Mouse (Mus musculus) myocyte (in vitro differentiated cells): Measurements from ENCODE around the gene Flt3.

Experiments
- CEBPB ChIP-seq: IDR thresholded peaks from 2 replicates; pipeline ENCODE4 v1.6.1; 2011; ENCODE audit warnings: mild to moderate bottlenecking, moderate library complexity; ENCODE audit not compliant: poor library complexity, insufficient read depth, severe bottlenecking
- E2F4 ChIP-seq: IDR thresholded peaks from one replicate; pipeline ENCODE4 v1.6.1; 2011; ENCODE audit warnings: mild to moderate bottlenecking, control low read depth, moderate library complexity; ENCODE audit not compliant: insufficient read depth
- MAX ChIP-seq: IDR thresholded peaks from one replicate; pipeline ENCODE4 v1.6.1; 2011; ENCODE audit warnings: low read depth, mild to moderate bottlenecking, control low read depth
- MYOD1 ChIP-seq, 3 experiments: IDR thresholded peaks; one replicate each; pipeline ENCODE4 v1.6.1; 2011; ENCODE audit warnings: control low read depth in 2 of 3, low read depth in 2 of 3, mild to moderate bottlenecking in 2 of 3, moderate library complexity in 1 of 3; ENCODE audit not compliant: insufficient read length in 2 of 3, control insufficient read depth in 1 of 3
- MYOG ChIP-seq, 3 experiments: IDR thresholded peaks; one replicate each; pipeline ENCODE4 v1.6.1; 2011; ENCODE audit warnings: control low read depth in 2 of 3, low read depth in 2 of 3, mild to moderate bottlenecking in 2 of 3; ENCODE audit not compliant: insufficient read length in 2 of 3, control insufficient read depth in 1 of 3, insufficient read depth in 1 of 3
- POLR2A ChIP-seq: IDR thresholded peaks from one replicate; pipeline ENCODE4 v1.6.1; 2011; ENCODE audit warnings: low read depth, mild to moderate bottlenecking, control low read depth, moderate library complexity; ENCODE audit not compliant: insufficient read length
- POLR2AphosphoS2 ChIP-seq: IDR thresholded peaks from one replicate; pipeline ENCODE4 v1.6.1; 2011; ENCODE audit warnings: low read depth, control low read depth; ENCODE audit not compliant: insufficient read length
- REST ChIP-seq: IDR thresholded peaks from one replicate; pipeline ENCODE4 v1.6.1; 2011; ENCODE audit warnings: mild to moderate bottlenecking, control low read depth, moderate library complexity; ENCODE audit not compliant: insufficient read depth, insufficient read length
- TCF12 ChIP-seq: IDR thresholded peaks from one replicate; pipeline ENCODE4 v1.6.1; 2011; ENCODE audit warnings: mild to moderate bottlenecking, control low read depth; ENCODE audit not compliant: poor library complexity, insufficient read depth, severe bottlenecking
- TCF3 ChIP-seq: IDR thresholded peaks from one replicate; pipeline ENCODE4 v1.6.1; 2011; ENCODE audit warnings: low read depth, control low read depth; ENCODE audit not compliant: insufficient read length
- USF1 ChIP-seq: IDR thresholded peaks from one replicate; pipeline ENCODE4 v1.6.1; 2011; ENCODE audit warnings: low read depth, mild to moderate bottlenecking, control low read depth, moderate library complexity

- no peak for TF ChIP-seq POLR2A
- TF ChIP-seq E2F4, result no peak
- TF ChIP-seq USF1, result no peak
- TF ChIP-seq CEBPB, result no peak
- TF ChIP-seq MAX, result no peak
- no peak for TF ChIP-seq MYOG (IDR thresholded peaks at IDR 0.05; ENCODE audit: control insufficient read depth in 1 of 3, insufficient read depth in 1 of 3, insufficient read length in 2 of 3, low read depth in 2 of 3)
- TF ChIP-seq TCF12, result no peak
- no peak for TF ChIP-seq MYOD1 (IDR thresholded peaks at IDR 0.05; ENCODE audit: control insufficient read depth in 1 of 3, insufficient read length in 2 of 3, low read depth in 2 of 3)
- TF ChIP-seq TCF3, result no peak
- no peak for TF ChIP-seq POLR2AphosphoS2
- TF ChIP-seq REST, result no peak
These were observed 41.7 kb upstream of the Flt3 start for GRCm38 (mm10) chr5:147441979-147442378.
